Mouse (Mus musculus): Measurements from ENCODE around the gene P4ha2. TPM values are rescaled to one million over a fixed set of nuclear protein-coding genes. Genes with fewer than 3 reads are reported as not detected.

P4ha2 gene
- 15.2 and 17.3 TPM in 2 replicates for polyA plus RNA-seq (2016; fragmentation: Nextera tagmentation; extraction: Ambion mirVana)

DNA sequence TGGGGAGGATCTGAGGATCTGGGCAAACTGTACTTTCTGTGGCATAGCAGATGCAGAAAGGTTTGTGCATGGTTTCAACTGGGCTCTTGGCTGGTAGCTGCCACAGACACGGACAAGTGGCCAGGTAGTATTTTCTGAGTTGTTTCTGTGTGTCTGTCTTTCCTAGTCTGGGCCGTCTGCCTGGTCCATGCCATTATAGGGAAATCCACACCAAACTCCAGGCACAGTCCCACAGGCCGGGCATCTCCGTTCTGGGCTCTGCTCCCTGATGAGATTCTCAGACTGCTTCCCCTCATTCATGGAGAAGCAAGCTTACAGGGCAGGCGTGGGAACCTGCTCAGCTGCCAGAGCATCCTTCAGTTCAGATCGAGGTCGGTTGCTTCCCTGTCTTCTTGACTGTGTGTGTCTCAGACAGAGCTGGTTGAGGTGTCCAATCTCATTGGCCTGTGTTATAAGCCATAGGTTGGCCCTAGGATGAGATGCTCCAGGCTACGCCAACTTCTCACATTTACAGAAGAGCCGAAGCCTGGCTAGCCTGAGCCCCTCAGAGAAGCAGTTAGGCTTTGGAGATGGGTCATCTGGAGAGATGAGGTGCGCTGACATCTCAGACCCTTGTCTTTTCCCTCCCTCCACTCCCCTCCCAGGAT, at the start of gene P4ha2:
TSS of gene P4ha2 (plus strand) at position 51 of the 647 bp plus-strand sequence.
- no peaks in the 10 kb centered on the region for H3K36me3 ChIP-seq
- WGBS, result 52% methylated on average over 10 of the region's 10 CpGs
- no peak within 1 kb of the TSS for H3K27ac ChIP-seq
- peaks cover 7% of the 10 kb centered on the region; the same call in 1 of the 2 replicates for H3K27me3 ChIP-seq (replicated peaks)
- no peaks in the 10 kb centered on the region for H3K9me3 ChIP-seq
- H3K4me1 ChIP-seq, result peaks cover 17% of the 10 kb centered on the region
- no peak for ATAC-seq (ENCODE audit: low FRiP score, low read depth)
- H3K9ac ChIP-seq, result peak within 1 kb of the TSS; percentile 71
- peak within 1 kb of the TSS; percentile 99 for H3K4me2 ChIP-seq (replicated peaks)
- H3K4me3 ChIP-seq, result peak within 1 kb of the TSS; percentile 61

DNA sequence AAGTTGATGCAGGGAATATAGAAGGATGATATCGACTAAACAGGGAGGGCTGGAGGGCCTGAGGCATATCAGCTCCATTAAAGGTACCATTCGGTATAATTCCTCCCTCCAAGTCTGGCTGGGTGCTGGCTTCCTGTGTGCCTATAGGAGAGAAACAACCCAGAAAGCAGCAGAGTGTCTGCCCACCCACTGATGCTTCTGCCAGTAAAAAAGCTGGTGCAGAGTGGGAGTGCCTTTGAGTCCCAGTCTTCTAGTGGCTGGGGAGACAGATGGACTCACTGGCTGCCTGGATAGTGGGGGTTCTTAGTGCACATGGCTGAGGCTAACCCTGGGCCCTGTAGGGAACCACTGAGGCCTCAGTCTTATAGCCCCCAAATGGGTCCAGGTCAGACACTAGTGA, 49.7 kb upstream of the P4ha2 start:
- ATAC-seq (ENCODE audit: low FRiP score, low read depth), result no peak
- H3K27ac ChIP-seq, result no peak overlapping the region
- H3K9me3 ChIP-seq, result no peaks in the 10 kb centered on the region
- no peak overlapping the region for H3K4me2 ChIP-seq (replicated peaks)
- no peaks in the 10 kb centered on the region for H3K36me3 ChIP-seq
- no peaks in the 10 kb centered on the region for H3K4me1 ChIP-seq
- H3K9ac ChIP-seq, result no peak overlapping the region
- 84% methylated on average over 2 of the region's 2 CpGs for WGBS
- H3K4me3 ChIP-seq, result no peak overlapping the region
- H3K27me3 ChIP-seq (replicated peaks), result no peaks in the 10 kb centered on the region

DNA sequence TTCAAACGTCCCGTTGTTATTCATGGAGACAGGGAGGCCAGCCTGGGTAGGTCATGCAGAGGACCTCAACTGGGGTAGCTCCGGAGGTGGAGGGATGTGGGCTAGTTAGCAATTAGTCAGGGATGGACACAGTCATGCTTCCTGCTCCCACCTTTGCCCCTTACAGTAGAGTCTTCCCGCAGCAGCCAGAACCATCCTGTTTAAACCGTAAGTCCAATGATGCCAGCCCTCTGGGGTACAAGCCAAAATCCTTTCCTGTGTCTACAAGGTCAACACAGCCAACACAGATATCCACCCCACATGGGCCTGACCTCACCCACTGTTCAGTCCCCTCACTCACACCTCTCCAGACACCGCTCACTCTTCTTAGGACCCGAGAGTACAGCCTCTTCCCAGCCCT, 48.7 kb upstream of the P4ha2 start:
- H3K4me2 ChIP-seq (replicated peaks), result no peak overlapping the region
- H3K4me1 ChIP-seq, result no peaks in the 10 kb centered on the region
- no peaks in the 10 kb centered on the region for H3K9me3 ChIP-seq
- no peak for ATAC-seq (ENCODE audit: low FRiP score, low read depth)
- H3K27ac ChIP-seq, result no peak overlapping the region
- H3K4me3 ChIP-seq, result no peak overlapping the region
- H3K9ac ChIP-seq, result no peak overlapping the region
- H3K27me3 ChIP-seq (replicated peaks), result no peaks in the 10 kb centered on the region
- WGBS, result 90% methylated on average over 7 of the region's 7 CpGs
- H3K36me3 ChIP-seq, result no peaks in the 10 kb centered on the region

DNA sequence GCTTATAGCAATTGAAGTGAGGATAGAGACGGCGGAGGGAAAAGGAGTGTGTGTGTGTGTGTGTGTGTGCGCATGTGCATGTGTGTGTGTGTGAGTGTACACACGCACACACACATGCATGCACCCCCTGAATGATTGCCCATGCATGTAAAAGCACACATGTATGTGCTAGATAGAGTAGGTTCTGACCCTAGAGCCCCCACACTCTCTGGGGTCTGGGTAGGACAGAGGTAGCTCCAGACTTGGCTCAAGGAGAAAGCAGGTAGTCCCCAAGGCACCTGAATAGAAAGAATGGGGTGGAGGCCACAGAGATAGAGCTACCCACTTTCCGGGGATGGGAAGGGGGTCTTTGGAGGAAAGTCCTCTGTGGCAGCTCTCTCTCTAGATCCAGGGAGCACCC, 47.8 kb upstream of the P4ha2 start:
- H3K4me3 ChIP-seq, result no peak overlapping the region
- H3K9me3 ChIP-seq, result no peaks in the 10 kb centered on the region
- no peaks in the 10 kb centered on the region for H3K36me3 ChIP-seq
- H3K4me2 ChIP-seq (replicated peaks), result no peak overlapping the region
- WGBS, result 87% methylated on average over 5 of the region's 5 CpGs
- H3K27me3 ChIP-seq (replicated peaks), result no peaks in the 10 kb centered on the region
- H3K27ac ChIP-seq, result no peak overlapping the region
- ATAC-seq (ENCODE audit: low FRiP score, low read depth), result no peak
- peaks cover 2% of the 10 kb centered on the region for H3K4me1 ChIP-seq
- no peak overlapping the region for H3K9ac ChIP-seq

DNA sequence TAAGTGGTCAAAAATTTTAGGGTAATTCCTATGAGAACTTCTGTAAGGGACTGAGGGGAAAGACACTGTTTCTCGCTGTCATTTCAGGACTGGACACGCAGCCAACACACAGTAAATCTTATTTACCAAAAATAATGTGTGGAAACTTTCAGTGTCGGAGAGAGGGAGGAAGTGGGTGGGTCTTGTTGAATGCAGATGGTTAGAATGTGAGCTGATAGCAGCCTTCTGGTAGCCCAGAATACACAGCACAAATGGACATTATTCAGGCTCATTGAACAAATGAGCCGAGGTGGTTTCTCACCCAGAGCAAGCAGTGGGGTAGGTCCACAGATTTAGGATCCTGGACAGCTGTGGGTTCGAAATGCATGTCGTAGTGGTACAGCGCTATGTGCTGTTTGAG, 46.8 kb upstream of the P4ha2 start:
- no peaks in the 10 kb centered on the region for H3K36me3 ChIP-seq
- no peak overlapping the region for H3K9ac ChIP-seq
- peaks cover 11% of the 10 kb centered on the region for H3K4me1 ChIP-seq
- no peak overlapping the region for H3K4me3 ChIP-seq
- H3K27ac ChIP-seq, result no peak overlapping the region
- no peaks in the 10 kb centered on the region for H3K9me3 ChIP-seq
- ATAC-seq (ENCODE audit: low FRiP score, low read depth), result no peak
- H3K27me3 ChIP-seq (replicated peaks), result no peaks in the 10 kb centered on the region
- no peak overlapping the region for H3K4me2 ChIP-seq (replicated peaks)
- 87% methylated on average over 7 of the region's 7 CpGs for whole genome bisulfite sequencing

DNA sequence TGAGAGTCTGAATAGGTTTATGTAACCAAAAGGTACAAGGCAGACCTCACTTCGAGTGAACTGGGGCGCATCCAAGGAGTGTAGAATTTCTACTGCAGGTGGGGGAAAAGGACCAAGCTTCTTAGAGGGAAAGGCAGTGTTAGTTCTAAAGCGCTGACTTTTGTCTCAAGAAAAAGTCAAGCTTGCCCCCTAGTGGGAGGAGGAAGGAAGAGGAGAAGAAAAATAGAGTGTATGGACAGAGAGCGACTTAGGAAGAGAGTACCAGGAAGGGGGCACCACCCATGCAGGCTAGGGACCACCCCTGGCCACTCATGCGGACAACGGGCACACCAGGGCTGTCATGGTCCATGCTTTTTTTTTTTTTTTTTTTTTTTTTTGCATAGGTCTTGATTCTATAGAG, 45.6 kb upstream of the P4ha2 start:
- ATAC-seq (ENCODE audit: low FRiP score, low read depth), result no peak
- H3K9me3 ChIP-seq, result no peaks in the 10 kb centered on the region

DNA sequence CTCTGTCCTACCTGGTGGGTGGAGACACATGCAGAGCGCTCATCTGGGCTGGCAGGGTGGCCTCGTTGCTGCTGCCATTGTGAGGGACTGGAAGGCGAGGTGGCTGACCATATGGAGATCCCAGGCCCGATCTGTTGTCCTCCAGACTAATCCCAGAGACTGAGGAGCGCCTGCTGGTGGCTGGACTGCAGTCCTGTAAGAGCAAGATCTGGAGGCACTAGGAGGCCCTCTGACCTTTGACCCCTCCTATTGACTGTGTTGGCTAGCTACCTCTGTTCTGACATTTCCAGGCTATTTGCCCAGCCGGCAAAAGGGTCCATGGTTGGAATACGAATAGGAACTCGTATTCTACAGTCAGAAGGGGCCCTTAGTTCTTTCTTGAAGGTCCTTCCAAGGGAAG, 43.8 kb upstream of the P4ha2 start:
- H3K4me3 ChIP-seq, result no peak overlapping the region
- ATAC-seq (ENCODE audit: low FRiP score, low read depth), result no peak
- peaks cover 35% of the 10 kb centered on the region for H3K4me1 ChIP-seq
- no peaks in the 10 kb centered on the region for H3K27me3 ChIP-seq (replicated peaks)
- WGBS, result 30% methylated on average over 8 of the region's 8 CpGs
- no peak overlapping the region for H3K27ac ChIP-seq
- H3K9ac ChIP-seq, result no peak overlapping the region
- no peaks in the 10 kb centered on the region for H3K9me3 ChIP-seq
- H3K36me3 ChIP-seq, result no peaks in the 10 kb centered on the region
- no peak overlapping the region for H3K4me2 ChIP-seq (replicated peaks)

More for the DNA sequence above, 45.6 kb upstream of the P4ha2 start:
- Histone ChIP-seq H3K4me2 (replicated peaks) (no peak overlapping the region), H3K4me1 (peaks cover 23% of the 10 kb centered on the region), H3K27me3 (replicated peaks) (no peaks in the 10 kb centered on the region), H3K9ac (no peak overlapping the region), H3K27ac (no peak overlapping the region), H3K36me3 (no peaks in the 10 kb centered on the region), H3K4me3 (no peak overlapping the region)
- 46% methylated on average over 6 of the region's 6 CpGs for WGBS

DNA sequence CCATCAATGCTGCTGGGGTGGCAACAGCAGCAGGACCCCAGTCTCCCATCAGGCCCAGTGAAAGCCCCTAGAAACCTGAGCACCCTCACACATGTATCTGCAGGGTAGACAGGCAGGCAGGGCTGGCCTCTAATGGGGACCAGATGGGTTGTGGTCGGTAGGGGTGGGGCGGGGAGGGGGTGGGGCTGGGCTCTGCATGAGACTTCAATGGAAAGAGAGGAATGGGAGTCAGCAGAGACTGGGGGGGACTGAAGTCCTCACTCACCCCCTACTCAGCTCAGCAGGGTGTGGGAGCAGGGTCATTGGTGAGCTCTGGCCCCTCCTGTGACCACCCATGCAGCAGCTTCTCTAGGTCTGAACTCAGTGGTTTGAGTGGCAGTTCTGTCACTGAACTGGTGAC, 42.5 kb upstream of the P4ha2 start:
- Histone ChIP-seq H3K9me3 (no peaks in the 10 kb centered on the region), H3K4me3 (no peak overlapping the region), H3K27me3 (replicated peaks) (no peaks in the 10 kb centered on the region), H3K27ac (no peak overlapping the region), H3K9ac (no peak overlapping the region), H3K4me2 (replicated peaks) (peak overlapping the region; percentile 12), H3K36me3 (no peaks in the 10 kb centered on the region), H3K4me1 (peaks cover 35% of the 10 kb centered on the region)
- no peak for ATAC-seq (ENCODE audit: low FRiP score, low read depth)
- 23% methylated on average over 2 of the region's 2 CpGs for WGBS

DNA sequence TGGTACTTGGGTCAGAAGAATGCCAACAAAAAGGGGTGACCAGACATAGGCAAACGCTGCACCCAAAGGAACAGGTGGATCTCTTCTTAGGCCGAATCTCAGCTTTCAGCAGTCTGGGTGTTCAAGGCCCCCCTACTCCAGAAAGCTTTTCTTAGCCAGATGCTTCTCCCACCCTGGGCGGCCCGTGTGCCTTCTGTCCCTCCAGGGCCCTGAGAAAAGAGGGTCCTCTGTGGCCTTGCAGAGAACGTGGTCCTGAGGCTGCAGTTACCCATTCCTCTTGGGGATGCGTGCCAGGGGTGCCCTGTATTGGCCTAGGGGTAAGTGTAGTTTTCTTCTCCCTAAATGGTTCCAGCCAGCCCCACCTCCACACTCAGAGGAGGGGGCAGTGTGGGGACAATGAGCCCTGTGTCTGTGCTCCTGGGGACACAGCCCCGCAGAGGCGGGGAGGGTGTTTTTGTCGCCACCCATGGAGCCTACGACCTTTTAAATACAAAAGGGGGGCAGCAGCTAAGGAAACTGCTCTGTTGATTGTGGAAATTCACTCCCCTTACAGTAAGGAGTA, 41.8 kb upstream of the P4ha2 start:
- H3K36me3 ChIP-seq, result no peaks in the 10 kb centered on the region
- H3K4me1 ChIP-seq, result peaks cover 35% of the 10 kb centered on the region
- ATAC-seq (ENCODE audit: low FRiP score, low read depth), result peak; percentile 81
- no peak overlapping the region for H3K9ac ChIP-seq
- no peaks in the 10 kb centered on the region for H3K9me3 ChIP-seq
- peak overlapping the region; percentile 28; the same call in 1 of the 2 replicates for H3K27ac ChIP-seq
- 27% methylated on average over 10 of the region's 10 CpGs for WGBS
- H3K27me3 ChIP-seq (replicated peaks), result no peaks in the 10 kb centered on the region
- H3K4me2 ChIP-seq (replicated peaks), result peak overlapping the region; percentile 12
- no peak overlapping the region for H3K4me3 ChIP-seq

DNA sequence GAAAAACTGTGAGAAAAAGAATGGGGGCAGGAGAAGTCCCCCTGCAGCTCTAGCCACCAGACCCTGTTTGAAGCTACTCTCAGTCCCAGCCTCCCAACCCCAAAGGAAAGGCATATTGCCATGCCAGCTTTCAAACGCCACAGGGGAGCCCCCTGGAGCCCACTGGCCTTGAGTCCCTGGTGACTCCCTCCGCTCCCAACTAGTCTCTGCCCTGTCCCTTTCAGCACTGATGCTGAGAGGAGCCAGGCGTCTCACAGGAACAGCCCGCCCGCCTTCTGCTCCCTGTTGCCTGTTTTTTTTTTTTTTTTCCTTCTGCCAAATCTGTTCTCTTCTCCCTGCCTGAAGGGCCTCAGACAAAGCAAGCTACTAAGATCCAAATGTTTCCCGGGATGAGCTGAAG, 41.3 kb upstream of the P4ha2 start:
- no peaks in the 10 kb centered on the region for H3K36me3 ChIP-seq
- no peak overlapping the region for H3K4me3 ChIP-seq
- WGBS, result 10% methylated on average over 6 of the region's 6 CpGs
- peaks cover 35% of the 10 kb centered on the region for H3K4me1 ChIP-seq
- no peaks in the 10 kb centered on the region for H3K27me3 ChIP-seq (replicated peaks)
- H3K9me3 ChIP-seq, result no peaks in the 10 kb centered on the region
- H3K9ac ChIP-seq, result no peak overlapping the region
- 0 out of 2 replicates have a peak, but pooled peaks have one; percentile 22 for ATAC-seq (ENCODE audit: low FRiP score, low read depth)
- H3K27ac ChIP-seq, result peak overlapping the region; percentile 28; the same call in 1 of the 2 replicates
- H3K4me2 ChIP-seq (replicated peaks), result peak overlapping the region; percentile 12; the same call in 1 of the 2 replicates

DNA sequence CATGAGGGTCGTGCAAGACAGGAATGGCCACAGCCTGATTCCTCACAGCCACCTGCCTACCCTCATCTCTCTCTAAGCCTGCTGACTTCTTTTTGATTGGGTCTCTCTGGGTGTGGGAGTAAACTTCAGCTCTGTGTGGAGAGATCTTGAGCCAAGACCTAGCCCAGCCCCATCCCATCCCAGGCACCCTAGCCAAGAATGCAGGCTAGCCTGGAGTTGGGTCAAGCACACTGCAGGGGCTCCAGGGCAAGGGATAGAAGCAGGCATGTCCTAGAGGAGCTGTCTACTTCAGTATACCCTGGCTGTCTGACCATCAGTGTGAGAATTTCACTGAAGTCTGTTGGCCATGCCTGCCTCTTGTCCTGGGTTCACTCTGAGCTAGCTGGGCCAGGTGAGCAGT, 40.4 kb upstream of the P4ha2 start:
- Histone ChIP-seq H3K36me3 (no peaks in the 10 kb centered on the region), H3K9ac (no peak overlapping the region), H3K27ac (0 out of 2 replicates have a peak overlapping the region, but pooled peaks have one; percentile 37), H3K4me3 (no peak overlapping the region), H3K9me3 (no peaks in the 10 kb centered on the region), H3K4me1 (peaks cover 35% of the 10 kb centered on the region), H3K27me3 (replicated peaks) (no peaks in the 10 kb centered on the region), H3K4me2 (replicated peaks) (no peak overlapping the region)
- ATAC-seq (ENCODE audit: low FRiP score, low read depth), result no peak
- 38% methylated on average over 1 of the region's 1 CpGs for WGBS

DNA sequence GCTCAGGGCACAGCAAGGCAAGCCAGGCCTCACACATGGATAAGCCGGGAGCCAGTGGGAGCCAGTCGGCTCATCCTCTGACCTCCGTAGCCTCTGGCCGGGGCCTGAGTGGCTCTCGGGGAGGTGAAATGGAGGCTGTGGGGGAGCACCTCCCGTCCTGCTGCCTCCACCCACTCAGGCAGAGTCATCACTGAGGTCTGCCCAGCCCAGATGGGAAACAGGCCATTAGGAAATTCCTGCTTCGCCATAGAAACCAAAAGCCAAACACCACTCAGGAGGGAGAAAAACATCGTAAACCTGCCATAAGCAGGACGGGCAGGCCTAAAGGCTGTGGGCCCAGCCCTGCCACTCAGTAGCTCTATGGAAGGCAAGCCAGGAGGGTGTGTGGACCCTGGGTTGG, 39.6 kb upstream of the P4ha2 start:
- Histone ChIP-seq H3K27me3 (replicated peaks) (no peaks in the 10 kb centered on the region), H3K9me3 (no peaks in the 10 kb centered on the region), H3K27ac (no peak overlapping the region), H3K4me2 (replicated peaks) (no peak overlapping the region), H3K4me3 (no peak overlapping the region), H3K36me3 (no peaks in the 10 kb centered on the region), H3K9ac (no peak overlapping the region), H3K4me1 (peaks cover 35% of the 10 kb centered on the region)
- 21% methylated on average over 9 of the region's 9 CpGs for WGBS
- no peak for ATAC-seq (ENCODE audit: low FRiP score, low read depth)
